Mouse (Mus musculus) embryonic facial prominence, embryonic 13.5 days (tissue): ENCODE data around the gene Olfr1417. TPM values are rescaled to one million over a fixed set of nuclear protein-coding genes. Genes with fewer than 3 reads are reported as not detected.

ENCODE experiments used
- ATAC-seq: fragments of 200-750 bp; cut with Nextera tagmentation; 2 replicates; pipeline ENCODE4 v1.8.0; 2017; ENCODE audit warnings: low read depth; ENCODE audit not compliant: insufficient number of reproducible peaks, insufficient read depth, low FRiP score, low TSS enrichment
- H3K27ac ChIP-seq: fragments of 300-500 bp; sonication (generic); 2 replicates; pipeline ENCODE4 v1.5.1; 2015; ENCODE audit warnings: moderate library complexity, mild to moderate bottlenecking, inconsistent platforms
- H3K27me3 ChIP-seq: fragments of 300-500 bp; sonication (generic); 2 replicates; pipeline ENCODE4 v1.6.1; 2015; ENCODE audit warnings: mild to moderate bottlenecking, inconsistent platforms
- H3K36me3 ChIP-seq: fragments of 300-500 bp; sonication (generic); 2 replicates; pipeline ENCODE4 v1.6.1; 2015; ENCODE audit warnings: mild to moderate bottlenecking, inconsistent platforms
- H3K4me1 ChIP-seq: fragments of 300-500 bp; sonication (generic); 2 replicates; pipeline ENCODE4 v1.6.1; 2015; ENCODE audit warnings: inconsistent platforms
- H3K4me2 ChIP-seq: fragments of 300-500 bp; sonication (generic); 2 replicates; pipeline ENCODE4 v1.6.1; 2015; ENCODE audit warnings: moderate library complexity, mild to moderate bottlenecking, inconsistent platforms
- H3K4me3 ChIP-seq: fragments of 300-500 bp; sonication (generic); 2 replicates; pipeline ENCODE4 v1.5.1; 2015; ENCODE audit warnings: mild to moderate bottlenecking, inconsistent platforms
- H3K9ac ChIP-seq: fragments of 300-500 bp; sonication (generic); 2 replicates; pipeline ENCODE4 v1.6.1; 2015; ENCODE audit warnings: mild to moderate bottlenecking, inconsistent platforms
- H3K9me3 ChIP-seq: fragments of 300-500 bp; sonication (generic); 2 replicates; pipeline ENCODE4 v1.6.1; 2016; ENCODE audit warnings: inconsistent platforms
- WGBS: fragments of 180-500 bp; shearing (Covaris S2); methylation state at CpG from one replicate; pipeline ENCODE4 v1.1.7; 2015; ENCODE audit warnings: mixed read lengths; 5-methylcytosine and 5-hydroxymethylcytosine counted together
- polyA plus RNA-seq: library from polyadenylated mRNA; unstranded; fragments of >200 nt; fragmentation: Nextera tagmentation; extraction: Ambion mirVana; gene quantifications from 2 replicates; pipeline ENCODE4 v1.2.1, GENCODE M21; 2015

The Olfr1417 gene
- polyA plus RNA-seq, 1 experiment from 2014 or later = not detected

GRCm38 (mm10) chr19:11810003-11810758, 28.8 kb downstream of the Olfr1417 start:
- H3K4me3 ChIP-seq = no peak overlapping the region
- no peaks in the 10 kb centered on the region for H3K36me3 ChIP-seq
- ATAC-seq = no peak
- H3K27ac ChIP-seq = no peak overlapping the region
- no peaks in the 10 kb centered on the region for H3K9me3 ChIP-seq
- no peak overlapping the region for H3K4me2 ChIP-seq
- H3K27me3 ChIP-seq = 0 out of 2 replicates have a peak, but pooled peaks cover 6% of the 10 kb centered on the region
- H3K9ac ChIP-seq = no peak overlapping the region
- WGBS = 71% methylated on average over 5 of the region's 5 CpGs
- H3K4me1 ChIP-seq = 0 out of 2 replicates have a peak, but pooled peaks cover 3% of the 10 kb centered on the region

DNA sequence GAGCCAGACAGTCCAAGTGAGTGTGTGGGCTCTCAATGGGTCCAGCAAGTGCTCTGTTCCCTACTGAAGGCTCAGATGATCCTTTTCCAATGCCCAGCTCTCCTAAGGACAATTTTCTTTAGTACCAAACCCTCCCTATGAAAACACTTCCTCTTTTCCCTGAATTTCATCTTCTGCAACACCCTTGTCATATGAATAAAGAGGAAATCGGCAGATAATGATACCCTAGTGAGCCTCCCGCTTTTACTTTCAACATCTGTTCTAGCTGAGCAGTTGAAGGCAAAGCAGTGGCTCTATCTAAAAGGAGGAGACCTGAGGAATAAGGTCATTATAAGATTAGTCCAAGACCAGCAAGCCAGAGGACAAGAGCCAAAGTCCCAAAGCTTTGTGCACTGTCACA, 30.6 kb downstream of the Olfr1417 start:
- no peaks in the 10 kb centered on the region for H3K9me3 ChIP-seq

GRCm38 (mm10) chr19:11807822-11808221, 31.2 kb downstream of the Olfr1417 start:
- WGBS = 37% methylated on average over 6 of the region's 6 CpGs
- Histone ChIP-seq H3K27ac (no peak overlapping the region), H3K4me2 (no peak overlapping the region), H3K9ac (no peak overlapping the region), H3K4me1 (0 out of 2 replicates have a peak, but pooled peaks cover 3% of the 10 kb centered on the region), H3K36me3 (no peaks in the 10 kb centered on the region), H3K27me3 (no peaks in the 10 kb centered on the region), H3K9me3 (no peaks in the 10 kb centered on the region), H3K4me3 (no peak overlapping the region)
- no peak for ATAC-seq

More for the DNA sequence above, 30.6 kb downstream of the Olfr1417 start:
- H3K27ac ChIP-seq = no peak overlapping the region
- H3K4me1 ChIP-seq = 0 out of 2 replicates have a peak, but pooled peaks cover 3% of the 10 kb centered on the region
- WGBS = 84% methylated on average over 2 of the region's 2 CpGs
- H3K4me3 ChIP-seq = no peak overlapping the region
- no peaks in the 10 kb centered on the region for H3K36me3 ChIP-seq
- H3K4me2 ChIP-seq = no peak overlapping the region
- no peaks in the 10 kb centered on the region for H3K27me3 ChIP-seq
- no peak for ATAC-seq
- no peak overlapping the region for H3K9ac ChIP-seq

DNA sequence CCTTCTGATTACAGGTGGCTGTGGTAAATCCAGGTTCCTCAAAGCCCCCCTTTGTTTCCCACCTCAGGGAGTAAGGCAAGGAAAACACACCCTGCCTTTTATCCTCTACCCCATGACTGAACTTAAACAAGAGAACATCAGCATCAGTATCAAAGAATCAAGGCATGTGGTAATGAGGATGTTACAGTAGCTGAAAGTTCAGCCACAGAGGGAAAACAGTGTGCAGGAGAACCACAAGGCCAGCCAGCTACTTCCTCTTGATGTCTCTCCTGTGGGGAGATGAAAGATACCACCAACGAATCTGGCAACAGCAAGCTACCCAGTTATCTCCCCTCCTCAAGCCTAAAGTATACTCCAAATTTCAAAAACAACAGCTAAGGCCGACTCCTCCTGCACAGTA, 31.8 kb downstream of the Olfr1417 start:
- Histone ChIP-seq H3K4me3 (no peak overlapping the region), H3K27me3 (no peaks in the 10 kb centered on the region), H3K9me3 (no peaks in the 10 kb centered on the region), H3K27ac (no peak overlapping the region), H3K4me1 (0 out of 2 replicates have a peak, but pooled peaks cover 3% of the 10 kb centered on the region), H3K4me2 (no peak overlapping the region), H3K36me3 (no peaks in the 10 kb centered on the region), H3K9ac (no peak overlapping the region)
- ATAC-seq = no peak
- WGBS = 63% methylated on average over 2 of the region's 2 CpGs

DNA sequence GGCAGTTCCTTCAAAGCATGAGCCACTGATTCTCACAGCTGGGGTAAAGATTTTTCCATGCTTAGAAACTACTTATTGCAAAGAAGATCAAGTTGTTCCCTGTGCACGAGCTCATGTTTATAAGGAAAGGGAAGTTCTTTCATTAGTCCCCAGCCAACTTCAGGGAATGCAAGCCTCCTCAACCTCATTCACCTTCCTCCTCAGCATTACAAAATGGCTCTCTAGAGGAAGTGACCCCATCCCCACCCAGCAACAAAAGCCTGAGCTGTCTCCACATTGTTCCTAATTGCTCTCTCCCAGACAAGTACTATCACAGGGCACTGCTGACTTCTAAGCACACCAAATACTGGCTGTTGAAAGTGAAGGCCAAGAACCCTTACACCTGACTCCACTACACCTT, 34.6 kb downstream of the Olfr1417 start:
- Histone ChIP-seq H3K27me3 (no peaks in the 10 kb centered on the region), H3K4me2 (no peak overlapping the region), H3K9me3 (no peaks in the 10 kb centered on the region), H3K4me1 (no peaks in the 10 kb centered on the region), H3K4me3 (no peak overlapping the region), H3K27ac (no peak overlapping the region), H3K9ac (no peak overlapping the region), H3K36me3 (no peaks in the 10 kb centered on the region)
- 62% methylated on average over 1 of the region's 1 CpGs for WGBS
- ATAC-seq = no peak

DNA sequence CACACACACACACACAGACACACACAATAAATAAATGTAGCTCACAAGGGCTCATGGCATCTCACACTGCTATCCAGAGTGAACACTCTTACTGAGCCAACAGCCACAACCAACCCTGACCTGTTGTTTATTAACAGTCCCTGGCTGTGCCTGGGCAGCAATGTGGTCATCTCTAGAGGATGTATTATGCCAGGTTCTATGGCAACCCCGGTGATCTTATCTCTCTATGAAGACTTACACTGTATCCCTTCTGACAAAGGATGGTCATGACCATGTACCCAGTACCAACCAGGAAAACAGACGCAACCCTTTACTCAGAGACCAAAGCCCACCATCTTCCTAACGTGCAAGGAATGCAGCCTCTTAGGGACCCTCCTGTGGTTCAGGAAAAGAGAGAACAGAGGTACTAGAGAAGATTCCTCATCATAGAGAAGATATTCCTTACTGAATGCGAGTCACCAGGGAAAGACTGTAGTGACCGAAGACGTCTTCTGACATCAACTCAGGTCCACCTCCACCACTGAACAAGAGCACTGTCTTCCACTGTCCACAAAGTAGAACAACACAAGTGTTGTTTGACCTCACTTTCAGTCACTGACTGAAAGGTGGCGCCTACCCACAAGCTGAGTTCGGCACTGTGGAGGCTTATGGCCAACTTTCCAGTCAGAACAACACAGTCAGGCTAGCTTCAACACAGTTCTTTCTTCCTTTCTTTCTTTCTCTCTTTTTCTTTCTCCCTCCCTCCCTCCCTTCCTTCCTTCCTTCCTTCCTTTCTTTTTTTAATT, 38.3 kb downstream of the Olfr1417 start:
- 74% methylated on average over 8 of the region's 8 CpGs for WGBS
- H3K4me2 ChIP-seq = no peak overlapping the region
- H3K9me3 ChIP-seq = no peaks in the 10 kb centered on the region
- H3K27me3 ChIP-seq = no peaks in the 10 kb centered on the region
- H3K9ac ChIP-seq = no peak overlapping the region
- H3K36me3 ChIP-seq = no peaks in the 10 kb centered on the region
- no peak for ATAC-seq
- no peaks in the 10 kb centered on the region for H3K4me1 ChIP-seq
- H3K4me3 ChIP-seq = no peak overlapping the region
- H3K27ac ChIP-seq = no peak overlapping the region

- Histone ChIP-seq H3K36me3 (no peaks in the 10 kb centered on the region), H3K9me3 (no peaks in the 10 kb centered on the region)
- WGBS = 85% methylated on average over 6 of the region's 6 CpGs
These were observed 44.6 kb downstream of the Olfr1417 start for GRCm38 (mm10) chr19:11794447-11794846.

GRCm38 (mm10) chr19:11793741-11794359, 45.2 kb downstream of the Olfr1417 start:
- Histone ChIP-seq H3K27me3 (no peaks in the 10 kb centered on the region), H3K36me3 (no peaks in the 10 kb centered on the region), H3K9me3 (no peaks in the 10 kb centered on the region), H3K4me1 (no peaks in the 10 kb centered on the region), H3K27ac (no peak overlapping the region), H3K4me2 (no peak overlapping the region), H3K4me3 (no peak overlapping the region), H3K9ac (no peak overlapping the region)
- 72% methylated on average over 2 of the region's 2 CpGs for WGBS
- no peak for ATAC-seq

More at GRCm38 (mm10) chr19:11794447-11794846, 44.6 kb downstream of the Olfr1417 start:
- Histone ChIP-seq H3K9ac (no peak overlapping the region), H3K4me3 (no peak overlapping the region), H3K27ac (no peak overlapping the region), H3K4me2 (no peak overlapping the region), H3K4me1 (no peaks in the 10 kb centered on the region), H3K27me3 (no peaks in the 10 kb centered on the region)
- no peak for ATAC-seq

GRCm38 (mm10) chr19:11791825-11792224, 47.2 kb downstream of the Olfr1417 start:
- ATAC-seq = no peak
- 79% methylated on average over 5 of the region's 5 CpGs for WGBS
- H3K4me3 ChIP-seq = no peak overlapping the region
- no peak overlapping the region for H3K9ac ChIP-seq
- no peaks in the 10 kb centered on the region for H3K4me1 ChIP-seq
- H3K27ac ChIP-seq = no peak overlapping the region
- no peaks in the 10 kb centered on the region for H3K36me3 ChIP-seq
- H3K27me3 ChIP-seq = no peaks in the 10 kb centered on the region
- H3K9me3 ChIP-seq = no peaks in the 10 kb centered on the region
- H3K4me2 ChIP-seq = no peak overlapping the region

- no peak overlapping the region for H3K4me3 ChIP-seq
- no peak overlapping the region for H3K9ac ChIP-seq
- no peak overlapping the region for H3K27ac ChIP-seq
- no peak overlapping the region for H3K4me2 ChIP-seq
- WGBS = 85% methylated on average over 6 of the region's 6 CpGs
- no peaks in the 10 kb centered on the region for H3K9me3 ChIP-seq
- no peaks in the 10 kb centered on the region for H3K36me3 ChIP-seq
- no peaks in the 10 kb centered on the region for H3K4me1 ChIP-seq
- no peaks in the 10 kb centered on the region for H3K27me3 ChIP-seq
- no peak for ATAC-seq
These were observed 50.1 kb downstream of the Olfr1417 start for GRCm38 (mm10) chr19:11788876-11789275.

DNA sequence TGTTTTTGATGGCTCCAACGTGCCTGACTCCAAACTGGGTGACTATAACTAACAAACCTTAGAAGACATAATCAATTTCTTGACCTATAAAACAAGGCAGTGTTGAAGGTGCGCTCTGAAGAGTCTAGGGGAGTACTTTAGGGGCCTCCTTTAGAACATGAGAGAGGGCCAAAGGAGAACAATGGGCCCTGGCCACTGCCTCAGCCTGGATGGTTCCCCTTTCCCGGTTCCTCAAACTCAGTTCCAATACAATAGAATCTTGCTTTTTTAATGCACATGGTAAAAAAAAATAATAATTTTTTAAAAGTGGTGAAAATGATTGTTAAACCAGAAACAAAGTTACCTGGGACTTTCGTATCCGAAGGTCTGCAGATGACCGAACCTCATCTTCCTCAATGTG, 51.2 kb downstream of the Olfr1417 start:
- Histone ChIP-seq H3K9ac (no peak overlapping the region), H3K4me3 (no peak overlapping the region), H3K27ac (no peak overlapping the region), H3K27me3 (no peaks in the 10 kb centered on the region), H3K36me3 (no peaks in the 10 kb centered on the region), H3K4me2 (no peak overlapping the region), H3K4me1 (no peaks in the 10 kb centered on the region), H3K9me3 (no peaks in the 10 kb centered on the region)
- WGBS = 90% methylated on average over 6 of the region's 6 CpGs
- ATAC-seq = no peak
